Mouse (Mus musculus) neural tube, embryonic 14.5 days (tissue): ENCODE measurements around the gene Rab1a. TPM values are rescaled to one million over a fixed set of nuclear protein-coding genes. Genes with fewer than 3 reads are reported as not detected.

Source experiments
- ATAC-seq: fragments of 200-750 bp; cut with Nextera tagmentation; 2 replicates; pipeline ENCODE4 v1.8.0; 2017; ENCODE audit warnings: low read depth, mild to moderate bottlenecking, moderate TSS enrichment, moderate library complexity
- H3K27ac ChIP-seq: fragments of 300-500 bp; sonication (generic); 2 replicates; pipeline ENCODE4 v1.5.1; 2014; ENCODE audit warnings: low read depth, mild to moderate bottlenecking, control low read depth, low read length, moderate library complexity, mixed read lengths
- H3K27me3 ChIP-seq: fragments of 300-500 bp; sonication (generic); 2 replicates; pipeline ENCODE4 v1.6.1; 2014; ENCODE audit warnings: low read length; ENCODE audit not compliant: control insufficient read depth, insufficient read depth
- H3K36me3 ChIP-seq: fragments of 300-500 bp; sonication (generic); 2 replicates; pipeline ENCODE4 v1.6.1; 2014; ENCODE audit warnings: low read length, mixed read lengths; ENCODE audit not compliant: control insufficient read depth, insufficient read depth
- H3K4me1 ChIP-seq: fragments of 300-500 bp; sonication (generic); 2 replicates; pipeline ENCODE4 v1.6.1; 2014; ENCODE audit warnings: low read length; ENCODE audit not compliant: control insufficient read depth, insufficient read depth
- H3K4me2 ChIP-seq: fragments of 300-500 bp; sonication (generic); 2 replicates; pipeline ENCODE4 v1.6.1; 2014; ENCODE audit warnings: mild to moderate bottlenecking, low read depth, low read length, control low read depth
- H3K4me3 ChIP-seq: fragments of 300-500 bp; sonication (generic); 2 replicates; pipeline ENCODE4 v1.5.1; 2014; ENCODE audit warnings: low read depth, low read length, control low read depth, mixed read lengths
- H3K9ac ChIP-seq: fragments of 300-500 bp; sonication (generic); replicated peaks from 2 replicates; pipeline ENCODE4 v1.6.1; 2014; ENCODE audit warnings: low read depth, mild to moderate bottlenecking, control low read depth, low read length, mixed read lengths
- H3K9me3 ChIP-seq: fragments of 300-500 bp; sonication (generic); 2 replicates; pipeline ENCODE4 v1.6.1; 2016; ENCODE audit warnings: low read length; ENCODE audit not compliant: control insufficient read depth
- WGBS: fragments of 180-500 bp; shearing (Covaris S2); extraction: QIAGEN DNeasy Blood & Tissue Kit; methylation state at CpG from one replicate; pipeline ENCODE4 v1.1.7; 2014; 5-methylcytosine and 5-hydroxymethylcytosine counted together
- polyA plus RNA-seq: library from polyadenylated mRNA; unstranded; fragments of >200 nt; fragmentation: Nextera tagmentation; extraction: Ambion mirVana; gene quantifications from 2 replicates; pipeline ENCODE4 v1.2.1, GENCODE M21; 2014

The Rab1a gene
- polyA plus RNA-seq, 1 experiment from 2014 or later, result 303 TPM

DNA sequence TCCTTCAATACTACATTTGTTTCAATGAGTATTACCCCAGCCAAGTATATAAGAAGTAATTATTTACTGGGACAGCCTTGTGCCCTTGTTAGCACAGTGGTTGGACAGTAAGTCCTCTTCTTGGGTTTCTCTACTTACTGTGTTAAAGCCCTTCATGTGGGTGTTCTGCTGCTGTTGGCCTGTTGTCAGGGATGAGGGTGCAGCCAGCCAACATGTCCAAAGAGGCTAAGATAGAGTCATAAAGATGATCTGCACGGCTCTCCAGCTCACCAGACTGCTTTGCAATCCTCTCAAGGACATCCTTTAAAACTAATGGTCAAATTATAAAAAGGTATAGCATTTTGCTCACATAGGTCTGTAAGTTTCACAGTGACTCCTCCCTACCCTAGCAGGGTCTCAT, 29.1 kb downstream of the Rab1a start:
- Histone ChIP-seq H3K27ac (no peak overlapping the region), H3K4me2 (no peak overlapping the region), H3K9me3 (no peaks in the 10 kb centered on the region), H3K27me3 (no peaks in the 10 kb centered on the region), H3K4me3 (no peak overlapping the region), H3K4me1 (no peaks in the 10 kb centered on the region; the same call in none of the 2 replicates), H3K9ac (no peak overlapping the region), H3K36me3 (peaks cover 21% of the 10 kb centered on the region)
- WGBS, result 89% methylated on average over 1 of the region's 1 CpGs
- ATAC-seq, result no peak

DNA sequence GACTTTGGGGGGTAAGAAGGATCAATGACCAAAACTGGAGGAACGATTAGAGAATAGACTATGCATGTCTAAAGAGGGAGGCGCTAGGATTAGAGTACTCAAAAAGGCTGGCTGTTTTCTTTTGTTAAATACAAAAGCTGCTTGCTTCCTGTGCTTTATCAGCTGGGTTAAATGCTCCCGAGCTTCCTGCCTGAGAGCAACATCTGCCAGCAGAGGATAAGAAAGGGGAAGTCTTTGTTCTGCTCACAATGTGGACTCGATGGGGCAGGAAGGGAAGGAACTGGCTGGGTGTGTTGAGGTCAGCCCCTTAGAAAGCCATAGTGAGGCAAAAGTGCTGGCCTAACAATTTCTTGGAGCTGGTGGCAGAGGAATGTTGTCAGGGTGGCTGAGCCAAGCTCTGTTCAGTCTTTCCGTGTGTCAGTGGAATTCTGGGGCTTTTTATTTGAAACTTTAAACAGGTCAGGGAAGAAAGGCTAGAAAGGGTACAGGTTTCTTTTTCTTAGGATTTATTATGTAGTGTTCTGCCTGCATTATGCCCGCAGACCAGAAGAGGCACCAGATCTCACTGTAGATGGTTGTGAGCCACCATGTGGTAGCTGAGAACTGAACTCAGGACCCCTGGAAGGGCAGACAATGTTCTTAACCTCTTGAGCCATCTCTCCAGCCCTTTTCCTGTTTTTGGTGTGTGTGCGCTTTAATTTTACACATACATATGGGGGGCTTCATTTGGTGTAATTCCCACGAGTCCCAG, 30.1 kb downstream of the Rab1a start:
- no peak overlapping the region for H3K9ac ChIP-seq
- WGBS, result 44% methylated on average over 8 of the region's 8 CpGs
- no peak for ATAC-seq
- H3K9me3 ChIP-seq, result no peaks in the 10 kb centered on the region
- H3K36me3 ChIP-seq, result peaks cover 31% of the 10 kb centered on the region
- H3K27me3 ChIP-seq, result no peaks in the 10 kb centered on the region
- no peak overlapping the region for H3K4me2 ChIP-seq
- H3K27ac ChIP-seq, result peak overlapping the region; percentile 1; the same call in 1 of the 2 replicates
- no peaks in the 10 kb centered on the region; the same call in none of the 2 replicates for H3K4me1 ChIP-seq
- no peak overlapping the region for H3K4me3 ChIP-seq

DNA sequence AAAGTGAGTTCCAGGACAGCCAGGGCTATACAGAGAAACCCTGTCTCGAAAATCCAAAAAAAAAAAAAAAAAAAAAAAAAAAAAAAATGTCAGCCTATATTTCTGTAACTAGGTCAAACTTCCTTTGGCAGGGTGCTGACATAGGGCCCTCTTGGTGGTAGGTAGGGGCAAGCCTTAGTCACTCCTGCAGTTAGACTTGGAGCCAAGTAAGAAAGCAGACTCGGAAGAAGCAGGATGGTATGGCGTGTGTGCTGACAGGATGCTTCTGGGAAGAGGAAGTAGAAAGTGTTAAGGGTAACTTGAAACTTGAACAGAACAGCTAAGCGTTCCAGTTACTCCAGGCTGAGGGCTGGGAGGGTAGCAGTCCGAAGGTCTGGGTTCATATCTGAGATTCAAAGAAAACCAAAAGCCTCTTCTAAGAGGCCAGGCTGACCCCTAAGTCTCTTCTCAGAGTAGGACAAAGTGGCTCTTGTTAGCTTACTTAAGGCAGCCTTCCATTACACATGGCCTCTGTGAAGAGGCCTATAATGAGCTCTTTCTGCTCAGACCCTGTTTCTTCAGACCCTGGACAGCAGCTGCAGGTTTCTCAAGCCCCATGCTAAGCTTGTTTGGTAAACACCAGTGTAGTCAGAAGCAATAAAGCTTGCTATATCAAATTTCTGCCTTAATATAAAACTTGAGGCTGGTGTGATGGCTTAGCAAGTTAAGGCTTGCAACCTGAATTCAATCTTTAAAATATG, 31.0 kb downstream of the Rab1a start:
- Histone ChIP-seq H3K27ac (no peak overlapping the region), H3K4me3 (no peak overlapping the region), H3K27me3 (no peaks in the 10 kb centered on the region), H3K4me2 (no peak overlapping the region), H3K4me1 (no peaks in the 10 kb centered on the region; the same call in none of the 2 replicates), H3K9ac (no peak overlapping the region), H3K9me3 (no peaks in the 10 kb centered on the region), H3K36me3 (peaks cover 40% of the 10 kb centered on the region)
- 82% methylated on average over 4 of the region's 5 CpGs for WGBS
- peak; percentile 20; the same call in 1 of the 2 replicates for ATAC-seq

DNA sequence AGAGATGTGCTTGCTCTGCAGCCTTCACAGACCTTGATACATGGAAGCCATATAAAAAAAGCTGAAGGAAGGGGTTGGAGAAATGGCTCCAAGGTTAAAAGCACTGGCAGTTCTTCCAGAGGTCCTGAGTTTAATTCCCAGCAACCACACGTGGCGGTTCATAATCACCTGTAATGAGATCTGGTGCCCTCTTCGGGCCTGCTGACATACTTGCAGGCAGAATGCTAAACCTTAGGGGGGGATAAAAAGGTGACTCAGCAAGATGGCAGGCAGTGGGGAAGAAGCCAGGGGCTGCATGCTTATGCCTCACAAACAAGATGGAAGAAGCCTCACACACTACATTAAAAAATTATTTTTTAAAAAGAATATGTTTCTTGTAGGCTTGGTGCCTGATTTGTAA, 33.0 kb downstream of the Rab1a start:
- Histone ChIP-seq H3K9ac (no peak overlapping the region), H3K36me3 (peaks cover 44% of the 10 kb centered on the region), H3K27ac (no peak overlapping the region), H3K27me3 (no peaks in the 10 kb centered on the region), H3K4me1 (no peaks in the 10 kb centered on the region), H3K9me3 (no peaks in the 10 kb centered on the region), H3K4me2 (no peak overlapping the region), H3K4me3 (no peak overlapping the region)
- ATAC-seq, result no peak
- WGBS, result 61% methylated on average over 3 of the region's 3 CpGs

DNA sequence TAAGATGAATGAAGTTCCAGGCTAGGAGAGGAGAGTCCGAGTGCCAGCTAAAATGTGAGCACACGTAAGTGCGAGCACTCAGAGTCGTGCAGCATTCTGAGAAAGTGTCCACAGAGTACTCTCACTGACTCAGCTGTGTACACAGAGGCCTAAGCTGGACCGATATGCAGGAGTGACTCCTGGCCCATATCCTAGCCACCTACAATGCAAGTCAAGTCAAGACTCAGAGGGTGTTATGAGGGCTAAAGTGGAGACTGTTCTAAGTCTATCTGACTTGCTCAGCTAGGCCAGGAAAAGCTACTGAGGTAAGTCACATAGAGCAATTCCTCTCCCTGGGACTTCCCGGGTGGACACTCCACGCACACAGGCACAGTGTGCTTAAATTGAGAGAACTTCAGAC, 35.8 kb downstream of the Rab1a start:
- Histone ChIP-seq H3K9ac (no peak overlapping the region), H3K4me1 (no peaks in the 10 kb centered on the region), H3K9me3 (no peaks in the 10 kb centered on the region), H3K27me3 (no peaks in the 10 kb centered on the region), H3K36me3 (peaks cover 54% of the 10 kb centered on the region), H3K4me2 (no peak overlapping the region), H3K27ac (no peak overlapping the region), H3K4me3 (no peak overlapping the region)
- 97% methylated on average over 7 of the region's 7 CpGs for WGBS
- ATAC-seq, result no peak

DNA sequence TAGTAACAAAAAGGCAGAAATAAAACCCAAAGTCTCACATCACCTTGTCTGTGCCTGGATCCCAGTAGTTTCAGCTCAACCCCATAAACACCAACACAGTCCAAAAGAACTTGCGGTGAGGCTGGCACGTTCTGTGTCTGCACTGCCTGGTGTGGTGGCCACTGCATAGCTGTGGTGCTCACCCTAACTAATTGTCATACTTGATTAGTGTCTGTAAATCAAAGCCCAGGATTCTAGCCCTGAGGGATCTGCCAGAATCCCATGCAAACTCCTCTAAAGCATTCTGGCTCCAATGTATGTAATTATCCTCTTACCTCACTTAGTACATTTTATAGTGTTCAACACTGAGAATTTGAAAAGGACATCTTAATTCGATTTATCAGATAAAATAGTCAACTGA, 36.7 kb downstream of the Rab1a start:
- Histone ChIP-seq H3K36me3 (peaks cover 54% of the 10 kb centered on the region), H3K9me3 (no peaks in the 10 kb centered on the region)
- WGBS, result 85% methylated on average over 3 of the region's 3 CpGs

DNA sequence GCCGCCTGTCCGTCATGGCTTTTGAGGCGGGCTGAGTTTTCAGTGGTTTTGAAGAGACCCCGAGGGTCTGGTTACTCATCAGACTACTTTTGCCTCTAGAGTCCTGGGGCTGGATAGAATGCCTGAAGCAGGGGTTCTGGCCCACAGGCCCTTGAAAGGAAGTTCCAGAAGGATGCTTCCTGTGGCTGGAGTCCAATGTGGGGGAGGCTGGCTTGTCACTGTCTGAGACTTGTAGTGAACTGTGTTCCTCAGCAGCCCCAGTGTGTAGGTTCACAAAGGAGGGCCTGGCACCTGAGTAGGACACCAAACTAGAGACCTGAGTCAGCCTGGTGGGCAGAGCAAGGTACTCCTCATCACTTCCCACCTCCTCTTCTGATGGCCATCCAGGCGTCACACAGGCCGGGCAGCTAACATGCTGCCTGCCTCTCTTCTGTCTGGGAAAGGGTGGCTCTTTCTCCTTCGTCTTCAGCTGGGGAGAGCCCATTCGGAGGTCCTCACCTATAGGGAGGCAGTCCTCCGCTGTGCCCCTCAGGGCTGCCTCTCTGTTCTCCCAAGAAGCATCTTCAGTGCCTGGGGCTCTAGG, 38.1 kb downstream of the Rab1a start:
- Histone ChIP-seq H3K4me1 (no peaks in the 10 kb centered on the region), H3K9ac (no peak overlapping the region), H3K9me3 (no peaks in the 10 kb centered on the region), H3K27me3 (no peaks in the 10 kb centered on the region), H3K4me2 (no peak overlapping the region), H3K36me3 (peaks cover 54% of the 10 kb centered on the region), H3K4me3 (no peak overlapping the region), H3K27ac (no peak overlapping the region)
- no peak for ATAC-seq
- 92% methylated on average over 9 of the region's 9 CpGs for WGBS

More for the DNA sequence above, 36.7 kb downstream of the Rab1a start:
- no peak overlapping the region for H3K4me3 ChIP-seq
- no peaks in the 10 kb centered on the region for H3K27me3 ChIP-seq
- H3K27ac ChIP-seq, result no peak overlapping the region
- no peak for ATAC-seq
- no peaks in the 10 kb centered on the region for H3K4me1 ChIP-seq
- no peak overlapping the region for H3K9ac ChIP-seq
- no peak overlapping the region for H3K4me2 ChIP-seq

DNA sequence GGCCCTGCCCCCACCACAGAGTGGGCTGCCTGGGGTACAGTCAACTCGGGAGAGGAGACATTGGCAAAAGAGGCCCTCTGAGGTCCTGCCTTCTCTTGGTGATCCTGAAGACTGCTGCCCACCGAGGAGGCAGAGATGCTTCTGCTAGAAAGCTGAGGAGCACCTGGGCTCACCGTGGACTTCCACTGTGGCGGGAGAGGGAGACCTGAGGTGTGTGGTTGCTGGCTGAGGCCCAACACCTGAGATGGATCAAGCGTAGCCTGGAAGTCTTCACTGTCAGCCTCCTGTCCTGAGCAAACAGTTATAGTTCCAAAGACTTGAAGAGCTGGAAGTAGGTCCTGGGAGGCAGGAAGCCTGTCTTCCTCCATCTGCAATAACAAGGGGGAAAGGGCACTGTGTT, 39.1 kb downstream of the Rab1a start:
- H3K9me3 ChIP-seq, result no peaks in the 10 kb centered on the region
- no peak for ATAC-seq
- WGBS, result 84% methylated on average over 5 of the region's 5 CpGs
- H3K4me2 ChIP-seq, result no peak overlapping the region
- no peak overlapping the region for H3K9ac ChIP-seq
- H3K27me3 ChIP-seq, result no peaks in the 10 kb centered on the region
- no peak overlapping the region for H3K27ac ChIP-seq
- H3K4me3 ChIP-seq, result no peak overlapping the region
- peaks cover 52% of the 10 kb centered on the region for H3K36me3 ChIP-seq
- no peaks in the 10 kb centered on the region for H3K4me1 ChIP-seq

DNA sequence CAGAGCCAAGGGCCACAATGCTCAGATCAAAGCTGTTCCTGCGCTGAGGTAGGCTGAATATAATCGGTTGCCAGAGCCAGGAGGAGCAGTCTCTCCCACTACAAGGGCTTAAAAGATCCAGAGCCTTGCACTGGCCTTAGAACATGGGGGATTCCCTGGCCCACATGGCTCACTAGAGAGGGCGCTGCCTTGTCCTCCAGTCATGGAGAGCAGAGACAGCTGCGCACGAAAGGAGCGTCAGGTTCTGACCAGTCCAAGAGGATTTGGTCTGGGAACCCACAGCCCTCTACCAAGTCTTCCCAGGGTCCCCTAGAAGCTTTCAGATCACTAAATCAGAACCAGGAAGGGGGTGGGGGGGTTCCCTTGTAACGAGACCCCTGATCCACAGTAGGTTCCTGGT, 40.1 kb downstream of the Rab1a start:
- ATAC-seq, result no peak
- H3K9me3 ChIP-seq, result no peaks in the 10 kb centered on the region
- peaks cover 42% of the 10 kb centered on the region for H3K36me3 ChIP-seq
- no peak overlapping the region for H3K4me3 ChIP-seq
- H3K4me2 ChIP-seq, result no peak overlapping the region
- no peak overlapping the region for H3K9ac ChIP-seq
- H3K27ac ChIP-seq, result no peak overlapping the region
- no peaks in the 10 kb centered on the region for H3K27me3 ChIP-seq
- H3K4me1 ChIP-seq, result peaks cover 3% of the 10 kb centered on the region
- 93% methylated on average over 7 of the region's 7 CpGs for WGBS
